ENCODE assay signal across 8 mouse cellular contexts in genomic region chr14:57060052-57060451, GRCm38 (mm10). TPM values are rescaled to one million over a fixed set of nuclear protein-coding genes. Genes with fewer than 3 reads are reported as not detected.
DNase-seq lines count a peak whose midpoint lies in the region; ATAC-seq lines count a peak whose summit lies in the region.
"Not testable (repeated sequence)": the region's sequence is repeated elsewhere in the genome, so short reads cannot be mapped to it uniquely, and the experiment has no call there.
"Had no signal": no experiment of that assay in that cellular context is flagged by ENCODE, and none has a peak within 500 bp of the region (broad histone marks: within the 10 kb centered on the region; RNA-seq: fewer than 3 reads in every experiment).

No protein-coding gene starts in this region.

- not testable (repeated sequence) for H3K36me3 ChIP-seq in intestine, embryonic 15.5 days

- H3K4me2 ChIP-seq in intestine, embryonic 15.5 days (replicated peaks) = not testable (repeated sequence)

- peaks cover 37% of the 10 kb centered on the region for H3K27me3 ChIP-seq in intestine, embryonic 15.5 days (replicated peaks)

- not testable (repeated sequence) for H3K4me1 ChIP-seq in intestine, embryonic 15.5 days (replicated peaks)

- 0% methylated on average over 1 of the region's 1 CpGs for WGBS in intestine, embryonic 15.5 days

- H3K9me3 ChIP-seq in intestine, embryonic 15.5 days = not testable (repeated sequence)

- ATAC-seq in intestine, embryonic 15.5 days = 0 out of 2 replicates have a peak, but pooled peaks have one; percentile 28
- peak; percentile 94 for ATAC-seq in megakaryocyte-erythroid progenitor cell, adult 5-6 weeks (replicated peaks; ENCODE audit: low FRiP score, low TSS enrichment, poor library complexity, severe bottlenecking)

- not testable (repeated sequence) for H3K27ac ChIP-seq in intestine, embryonic 15.5 days

- H3K4me3 ChIP-seq in intestine, embryonic 15.5 days (replicated peaks) = not testable (repeated sequence)

- DNase-seq in adipocyte (ENCODE audit: low spot score) = peak; percentile 66
- DNase-seq in cerebellum, postnatal 14 days = peak; percentile 58 to 72
- DNase-seq in gastrocnemius, adult 18-20 months (ENCODE audit: low spot score) = peak; percentile 56
- peak; percentile 18 to 66 for DNase-seq in left cerebral cortex, adult 8-10 months (ENCODE audit: low spot score in 2 of 2)
- peak; percentile 26 to 71 for DNase-seq in spleen, postnatal 10 days (ENCODE audit: low spot score in 2 of 2)

- not testable (repeated sequence) for H3K9ac ChIP-seq in intestine, embryonic 15.5 days

RNA-seq across cellular contexts. Expression of gene Gja3, which starts 2.2 kb away (rescaled TPM):
- not detected for total RNA-seq in gastrocnemius, adult 18-20 months (2021)
- 0.06 and 0.19 TPM in 2 replicates for polyA plus RNA-seq in intestine, embryonic 15.5 days (2015; fragmentation: Nextera tagmentation; extraction: Ambion mirVana)
- under 1 TPM in 3 of 4 experiments, not detected in 1; 0.13 to 0.19 (median 0.16) TPM for total RNA-seq in left cerebral cortex, adult 8-10 months (2022)
- total RNA-seq in megakaryocyte-erythroid progenitor cell, adult 5-6 weeks (2014; fragmentation: Nextera tagmentation) = not detected in 2 replicates
- not detected in 2 replicates for total RNA-seq in megakaryocyte-erythroid progenitor cell, adult 5-6 weeks (2017)

RNA-seq across cellular contexts. Expression of gene Gjb2, which starts 44.5 kb away (rescaled TPM):
- total RNA-seq in gastrocnemius, adult 18-20 months (2021) = under 1 TPM; 0.11 to 0.83 TPM
- polyA plus RNA-seq in intestine, embryonic 15.5 days (2015; fragmentation: Nextera tagmentation; extraction: Ambion mirVana) = 5.6 and 6.5 TPM in 2 replicates
- total RNA-seq in left cerebral cortex, adult 8-10 months (2022) = 10 to 100 TPM; 11.1 to 12.3 (median 11.3) TPM
- total RNA-seq in megakaryocyte-erythroid progenitor cell, adult 5-6 weeks (2014; fragmentation: Nextera tagmentation) = 0.40 TPM in 1 of 2 replicates, not detected in the other
- total RNA-seq in megakaryocyte-erythroid progenitor cell, adult 5-6 weeks (2017) = 1.8 TPM in 1 of 2 replicates, not detected in the other

RNA-seq across cellular contexts. Expression of gene Gm4491, which starts 55.6 kb away (rescaled TPM):
- not detected for total RNA-seq in gastrocnemius, adult 18-20 months (2021)
- polyA plus RNA-seq in intestine, embryonic 15.5 days (2015; fragmentation: Nextera tagmentation; extraction: Ambion mirVana) = 0.09 TPM in 1 of 2 replicates, not detected in the other
- total RNA-seq in left cerebral cortex, adult 8-10 months (2022) = 1 to 10 TPM in 1 of 4 experiments, under 1 TPM in 3; 0.43 to 1.3 (median 0.63) TPM
- not detected in 2 replicates for total RNA-seq in megakaryocyte-erythroid progenitor cell, adult 5-6 weeks (2014; fragmentation: Nextera tagmentation)
- not detected in 2 replicates for total RNA-seq in megakaryocyte-erythroid progenitor cell, adult 5-6 weeks (2017)
- total RNA-seq: gastrocnemius, postnatal 36 days had no signal

Comparison
In these comparisons a context has a peak if more than half of its experiments do, and no peak if none do; other contexts are left out.
1. RNA of gene Gjb2, which starts 44.5 kb away (total RNA-seq): 11.1 to 12.3 TPM in left cerebral cortex, adult 8-10 months; 0.11 to 0.83 TPM in gastrocnemius, adult 18-20 months and 0.40 to 1.8 TPM in megakaryocyte-erythroid progenitor cell, adult 5-6 weeks; every median in the first group is over 4 times any median in the second.
2. Peak in every context shown above with its lines, with median percentiles within 50 percentile points of each other: DNase-seq.